Mouse (Mus musculus): ENCODE measurements around the gene Pdlim1.

DNA sequence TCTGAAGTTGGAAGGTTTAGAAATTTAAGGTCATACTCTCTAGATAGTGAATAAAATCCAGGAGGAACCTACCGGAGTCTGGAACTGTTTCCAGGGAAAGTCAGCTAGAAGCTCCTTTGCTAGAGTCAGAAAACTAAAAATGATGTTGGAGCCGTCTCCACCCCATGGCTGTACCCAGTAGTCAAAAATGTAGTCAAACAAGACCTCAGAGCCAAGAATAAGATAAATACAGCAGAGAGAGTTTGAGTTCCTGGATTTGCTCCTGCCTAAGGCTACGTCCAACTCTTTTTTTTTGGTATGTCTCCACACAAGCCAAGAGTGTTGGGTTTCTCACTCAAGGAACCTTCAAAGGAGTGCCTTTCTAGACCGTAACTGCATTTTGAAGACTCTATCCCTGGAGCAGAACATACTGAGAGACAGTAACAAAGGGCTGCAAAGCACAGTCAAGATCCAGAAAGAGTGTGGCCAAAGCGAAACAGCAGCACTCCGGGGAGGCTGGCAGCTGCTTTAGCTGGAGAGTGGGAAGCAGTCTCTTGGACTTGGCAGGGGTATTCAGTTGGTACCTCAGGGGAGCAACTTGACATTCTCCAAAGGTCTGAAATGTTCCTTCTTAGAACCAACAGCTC is 18.6 kb upstream of the Pdlim1 start:
- TF ChIP-seq CTCF (IDR thresholded peaks at IDR 0.05; ENCODE audit: low read depth, low read length) (no peak), POLR2A (IDR thresholded peaks at IDR 0.05; ENCODE audit: extremely low read depth, insufficient read depth, low read length) (no peak)

Measured in liver, adult 2 months (tissue).